Mouse (Mus musculus): ENCODE data around the gene Chrna9. TPM values are rescaled to one million over a fixed set of nuclear protein-coding genes. Genes with fewer than 3 reads are reported as not detected.
"Not testable (repeated sequence)": the region's sequence is repeated elsewhere in the genome, so short reads cannot be mapped to it uniquely, and the experiment has no call there.

The Chrna9 gene
- total and polyA plus RNA-seq, 2 experiments from 2014 or later, result not detected

GRCm38 (mm10) chr5:65965771-65966279 lies 31.1 kb downstream of the Chrna9 start:
- 67% methylated on average over 7 of the region's 7 CpGs for WGBS
- Histone ChIP-seq H3K27me3 (ENCODE audit: insufficient read depth, low read length) (no peaks in the 10 kb centered on the region), H3K27ac (ENCODE audit: low read depth, low read length) (no peak overlapping the region), H3K4me2 (ENCODE audit: low read depth, low read length, poor library complexity, severe bottlenecking) (no peak overlapping the region), H3K9ac (replicated peaks; ENCODE audit: low read length, poor library complexity, severe bottlenecking) (no peak overlapping the region), H3K4me3 (ENCODE audit: low read depth, low read length) (no peak overlapping the region), H3K36me3 (ENCODE audit: insufficient read depth, low read length) (no peaks in the 10 kb centered on the region), H3K9me3 (ENCODE audit: low read length) (no peaks in the 10 kb centered on the region), H3K4me1 (ENCODE audit: insufficient read depth, low read length) (no peaks in the 10 kb centered on the region)
- no peak for TF ChIP-seq CTCF (IDR thresholded peaks at IDR 0.05)
- no peak for ATAC-seq (ENCODE audit: low FRiP score)
- no peak for DNase-seq (ENCODE audit: low spot score)

- WGBS, result 62% methylated on average over 12 of the region's 12 CpGs
- no peaks in the 10 kb centered on the region for H3K36me3 ChIP-seq (ENCODE audit: insufficient read depth, low read length)
Observed at GRCm38 (mm10) chr5:65967091-65967490, 32.4 kb downstream of the Chrna9 start.

GRCm38 (mm10) chr5:65968004-65968403 lies 33.3 kb downstream of the Chrna9 start:
- DNase-seq (ENCODE audit: low spot score) (no peak), ATAC-seq (ENCODE audit: low FRiP score) (no peak)
- H3K4me3 ChIP-seq (ENCODE audit: low read depth, low read length), result no peak overlapping the region
- H3K27ac ChIP-seq (ENCODE audit: low read depth, low read length), result no peak overlapping the region
- H3K4me2 ChIP-seq (ENCODE audit: low read depth, low read length, poor library complexity, severe bottlenecking), result no peak overlapping the region
- H3K4me1 ChIP-seq (ENCODE audit: insufficient read depth, low read length), result no peaks in the 10 kb centered on the region
- TF ChIP-seq CTCF (IDR thresholded peaks at IDR 0.05), result no peak
- no peaks in the 10 kb centered on the region for H3K36me3 ChIP-seq (ENCODE audit: insufficient read depth, low read length)
- H3K27me3 ChIP-seq (ENCODE audit: insufficient read depth, low read length), result no peaks in the 10 kb centered on the region
- H3K9ac ChIP-seq (replicated peaks; ENCODE audit: low read length, poor library complexity, severe bottlenecking), result no peak overlapping the region
- H3K9me3 ChIP-seq (ENCODE audit: low read length), result no peaks in the 10 kb centered on the region
- 97% methylated on average over 3 of the region's 3 CpGs for WGBS

More at GRCm38 (mm10) chr5:65967091-65967490, 32.4 kb downstream of the Chrna9 start:
- Histone ChIP-seq H3K27me3 (ENCODE audit: insufficient read depth, low read length) (no peaks in the 10 kb centered on the region), H3K9ac (replicated peaks; ENCODE audit: low read length, poor library complexity, severe bottlenecking) (no peak overlapping the region), H3K27ac (ENCODE audit: low read depth, low read length) (no peak overlapping the region), H3K4me2 (ENCODE audit: low read depth, low read length, poor library complexity, severe bottlenecking) (no peak overlapping the region), H3K4me1 (ENCODE audit: insufficient read depth, low read length) (no peaks in the 10 kb centered on the region), H3K9me3 (ENCODE audit: low read length) (no peaks in the 10 kb centered on the region), H3K4me3 (ENCODE audit: low read depth, low read length) (no peak overlapping the region)
- DNase-seq (ENCODE audit: low spot score) (no peak), ATAC-seq (ENCODE audit: low FRiP score) (no peak)
- TF ChIP-seq CTCF (IDR thresholded peaks at IDR 0.05), result no peak

- Histone ChIP-seq H3K4me3 (ENCODE audit: low read depth, low read length) (no peak overlapping the region), H3K9ac (replicated peaks; ENCODE audit: low read length, poor library complexity, severe bottlenecking) (no peak overlapping the region), H3K27me3 (ENCODE audit: insufficient read depth, low read length) (no peaks in the 10 kb centered on the region), H3K4me1 (ENCODE audit: insufficient read depth, low read length) (no peaks in the 10 kb centered on the region), H3K36me3 (ENCODE audit: insufficient read depth, low read length) (no peaks in the 10 kb centered on the region), H3K9me3 (ENCODE audit: low read length) (no peaks in the 10 kb centered on the region), H3K27ac (ENCODE audit: low read depth, low read length) (no peak overlapping the region), H3K4me2 (ENCODE audit: low read depth, low read length, poor library complexity, severe bottlenecking) (no peak overlapping the region)
- 79% methylated on average over 2 of the region's 2 CpGs for WGBS
- DNase-seq (ENCODE audit: low spot score), result no peak
- no peak for ATAC-seq (ENCODE audit: low FRiP score)
- no peak for TF ChIP-seq CTCF (IDR thresholded peaks at IDR 0.05)
Observed at GRCm38 (mm10) chr5:65973189-65973588, 38.5 kb downstream of the Chrna9 start.

- no peak for TF ChIP-seq CTCF (IDR thresholded peaks at IDR 0.05)
- no peak for DNase-seq (ENCODE audit: low spot score)
- WGBS, result 91% methylated on average over 13 of the region's 13 CpGs
Observed at GRCm38 (mm10) chr5:65975731-65976130, 41.0 kb downstream of the Chrna9 start.

GRCm38 (mm10) chr5:65986426-65986825 lies 51.7 kb downstream of the Chrna9 start:
- Histone ChIP-seq H3K4me3 (ENCODE audit: low read depth, low read length) (no peak overlapping the region), H3K27ac (ENCODE audit: low read depth, low read length) (no peak overlapping the region), H3K9ac (replicated peaks; ENCODE audit: low read length, poor library complexity, severe bottlenecking) (no peak overlapping the region), H3K27me3 (ENCODE audit: insufficient read depth, low read length) (no peaks in the 10 kb centered on the region), H3K36me3 (ENCODE audit: insufficient read depth, low read length) (no peaks in the 10 kb centered on the region), H3K4me2 (ENCODE audit: low read depth, low read length, poor library complexity, severe bottlenecking) (no peak overlapping the region), H3K9me3 (ENCODE audit: low read length) (no peaks in the 10 kb centered on the region), H3K4me1 (ENCODE audit: insufficient read depth, low read length) (no peaks in the 10 kb centered on the region)
- DNase-seq (ENCODE audit: low spot score) (no peak), ATAC-seq (ENCODE audit: low FRiP score) (no peak)
- no peak for TF ChIP-seq CTCF (IDR thresholded peaks at IDR 0.05)
- 89% methylated on average over 5 of the region's 5 CpGs for WGBS

More at GRCm38 (mm10) chr5:65975731-65976130, 41.0 kb downstream of the Chrna9 start:
- no peaks in the 10 kb centered on the region for H3K36me3 ChIP-seq (ENCODE audit: insufficient read depth, low read length)
- no peak overlapping the region for H3K9ac ChIP-seq (replicated peaks; ENCODE audit: low read length, poor library complexity, severe bottlenecking)
- no peaks in the 10 kb centered on the region for H3K4me1 ChIP-seq (ENCODE audit: insufficient read depth, low read length)
- no peaks in the 10 kb centered on the region for H3K9me3 ChIP-seq (ENCODE audit: low read length)
- no peak overlapping the region for H3K27ac ChIP-seq (ENCODE audit: low read depth, low read length)
- H3K4me2 ChIP-seq (ENCODE audit: low read depth, low read length, poor library complexity, severe bottlenecking), result no peak overlapping the region
- ATAC-seq (ENCODE audit: low FRiP score), result no peak
- no peaks in the 10 kb centered on the region for H3K27me3 ChIP-seq (ENCODE audit: insufficient read depth, low read length)
- H3K4me3 ChIP-seq (ENCODE audit: low read depth, low read length), result no peak overlapping the region

- not testable (repeated sequence) for H3K27ac ChIP-seq (ENCODE audit: low read depth, low read length)
Observed at GRCm38 (mm10) chr5:65987004-65987403, 52.3 kb downstream of the Chrna9 start.

More at GRCm38 (mm10) chr5:65987004-65987403, 52.3 kb downstream of the Chrna9 start:
- not testable (repeated sequence) for ATAC-seq (ENCODE audit: low FRiP score); H3K4me3 ChIP-seq (ENCODE audit: low read depth, low read length); H3K36me3 ChIP-seq (ENCODE audit: insufficient read depth, low read length); H3K27me3 ChIP-seq (ENCODE audit: insufficient read depth, low read length); H3K4me1 ChIP-seq (ENCODE audit: insufficient read depth, low read length); H3K9ac ChIP-seq (replicated peaks; ENCODE audit: low read length, poor library complexity, severe bottlenecking); H3K9me3 ChIP-seq (ENCODE audit: low read length); DNase-seq (ENCODE audit: low spot score); H3K4me2 ChIP-seq (ENCODE audit: low read depth, low read length, poor library complexity, severe bottlenecking)
- 76% methylated on average over 3 of the region's 3 CpGs for WGBS

Measured in midbrain, postnatal 0 days (tissue).